Mouse (Mus musculus) embryonic facial prominence, embryonic 14.5 days (tissue): ENCODE measurements at regions not wholly inside any gene's neighbourhood (a gene's known extent, or its start where the extent isn't known, plus 50 kb on each side); places are given as distances from the start of the nearest gene placed in this dataset.

ENCODE experiments used
- ATAC-seq: fragments of 200-750 bp; cut with Nextera tagmentation; 2 replicates; pipeline ENCODE4 v1.8.0; 2017; ENCODE audit warnings: low read depth, moderate number of reproducible peaks, moderate TSS enrichment
- DNase-seq: peaks from one replicate; pipeline ENCODE4 v3.0.0-alpha.2; 2015; ENCODE audit warnings: low spot score
- H3K27ac ChIP-seq: fragments of 300-500 bp; sonication (generic); replicated peaks from 2 replicates; pipeline ENCODE4 v1.5.1; 2014; ENCODE audit warnings: low read depth, mild to moderate bottlenecking, low read length, moderate library complexity
- H3K27me3 ChIP-seq: fragments of 300-500 bp; sonication (generic); replicated peaks from 2 replicates; pipeline ENCODE4 v1.6.1; 2014; ENCODE audit warnings: low read length; ENCODE audit not compliant: control insufficient read depth, insufficient read depth
- H3K36me3 ChIP-seq: fragments of 300-500 bp; sonication (generic); 2 replicates; pipeline ENCODE4 v1.6.1; 2014; ENCODE audit warnings: low read length, mixed read lengths; ENCODE audit not compliant: control insufficient read depth, insufficient read depth
- H3K4me1 ChIP-seq: fragments of 300-500 bp; sonication (generic); 2 replicates; pipeline ENCODE4 v1.6.1; 2014; ENCODE audit warnings: antibody characterized with exemption, low read length; ENCODE audit not compliant: control insufficient read depth, insufficient read depth
- H3K4me2 ChIP-seq: fragments of 300-500 bp; sonication (generic); 2 replicates; pipeline ENCODE4 v1.6.1; 2014; ENCODE audit warnings: low read depth, mild to moderate bottlenecking, low read length, moderate library complexity, mixed read lengths
- H3K4me3 ChIP-seq: fragments of 300-500 bp; sonication (generic); 2 replicates; pipeline ENCODE4 v1.5.1; 2014; ENCODE audit warnings: low read depth, mild to moderate bottlenecking, low read length
- H3K9ac ChIP-seq: fragments of 300-500 bp; sonication (generic); 2 replicates; pipeline ENCODE4 v1.6.1; 2014; ENCODE audit warnings: low read depth, mild to moderate bottlenecking, low read length, moderate library complexity, mixed read lengths
- H3K9me3 ChIP-seq: fragments of 300-500 bp; sonication (generic); 2 replicates; pipeline ENCODE4 v1.6.1; 2016; ENCODE audit warnings: low read length; ENCODE audit not compliant: control insufficient read depth
- WGBS: fragments of 180-500 bp; shearing (Covaris S2); extraction: QIAGEN DNeasy Blood & Tissue Kit; methylation state at CpG from one replicate; pipeline ENCODE4 v1.1.7; 2014; 5-methylcytosine and 5-hydroxymethylcytosine counted together

DNA sequence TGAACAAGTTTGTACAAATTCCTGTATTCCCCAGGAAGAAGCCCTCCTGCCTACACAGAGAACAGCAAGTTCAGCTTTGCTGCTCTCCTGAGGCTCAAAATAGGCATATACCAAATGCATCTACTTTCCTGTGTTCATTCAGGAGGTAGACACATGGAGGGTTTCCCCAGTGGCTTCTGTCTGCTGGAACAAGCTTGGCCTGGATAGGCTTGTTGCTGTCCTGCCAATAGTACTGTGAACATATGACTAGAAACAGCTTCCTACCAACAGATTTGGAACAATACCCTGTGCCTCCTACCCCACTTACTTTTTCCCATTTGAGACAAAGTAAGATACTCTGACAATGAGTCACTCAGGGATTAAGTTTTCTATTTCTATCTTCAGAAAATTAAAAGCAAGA, 93.8 kb upstream of the Wdpcp start:
- ATAC-seq = no peak
- no peak overlapping the region for H3K27ac ChIP-seq

DNA sequence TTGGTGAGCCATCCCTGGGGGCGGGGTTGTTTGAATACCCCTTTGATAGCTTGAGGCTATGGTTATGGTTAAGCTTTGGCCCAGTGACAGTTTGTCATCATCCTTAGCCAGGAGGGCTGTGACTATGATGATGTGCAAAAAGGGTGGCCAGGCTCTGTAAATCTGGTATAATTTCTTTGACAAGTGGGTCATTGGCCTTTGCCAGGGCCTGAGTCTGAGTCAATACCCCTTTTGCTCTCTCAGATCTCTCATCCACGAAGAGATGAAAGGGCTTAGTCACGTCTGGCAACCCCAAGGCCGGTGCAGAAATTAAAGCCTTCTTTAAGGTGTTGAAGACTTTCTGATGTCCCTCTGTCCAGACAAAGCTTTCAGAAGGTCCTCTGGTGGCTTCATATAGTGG, 99.7 kb upstream of the Ugp2 start:
- no peak overlapping the region for H3K27ac ChIP-seq
- no peaks in the 10 kb centered on the region for H3K4me1 ChIP-seq
- H3K4me3 ChIP-seq = no peak overlapping the region
- no peaks in the 10 kb centered on the region for H3K9me3 ChIP-seq
- DNase-seq (no peak), ATAC-seq (no peak)
- no peak overlapping the region for H3K9ac ChIP-seq
- no peaks in the 10 kb centered on the region for H3K36me3 ChIP-seq
- no peaks in the 10 kb centered on the region for H3K27me3 ChIP-seq
- 67% methylated on average over 4 of the region's 4 CpGs for WGBS
- no peak overlapping the region for H3K4me2 ChIP-seq

More for the DNA sequence above, 93.8 kb upstream of the Wdpcp start:
- Histone ChIP-seq H3K9ac (no peak overlapping the region), H3K4me3 (no peak overlapping the region), H3K27me3 (no peaks in the 10 kb centered on the region), H3K4me2 (no peak overlapping the region), H3K36me3 (no peaks in the 10 kb centered on the region), H3K4me1 (no peaks in the 10 kb centered on the region), H3K9me3 (0 out of 2 replicates have a peak, but pooled peaks cover 3% of the 10 kb centered on the region)
- DNase-seq = no peak

DNA sequence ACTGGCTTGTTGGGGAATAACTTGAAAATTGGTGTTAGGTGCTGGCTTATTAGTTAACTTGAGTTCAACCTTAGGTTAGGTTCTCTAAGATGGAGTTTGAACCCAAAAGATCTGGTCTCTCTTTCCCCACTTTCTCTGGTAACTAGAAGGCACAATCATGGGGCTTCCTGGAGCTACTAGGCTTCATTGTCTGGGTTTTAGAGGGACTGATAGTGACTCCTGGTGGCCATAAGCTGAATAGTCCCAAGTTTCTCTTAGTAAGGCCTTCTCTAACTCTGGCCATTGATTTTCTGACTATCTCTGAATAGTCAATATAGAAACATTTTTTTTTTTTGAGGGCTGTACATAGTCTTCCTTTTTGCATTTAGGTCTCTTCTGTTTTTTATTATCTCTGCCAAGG, 97.5 kb upstream of the Ugp2 start:
- no peak overlapping the region for H3K9ac ChIP-seq
- ATAC-seq (no peak), DNase-seq (no peak)
- H3K9me3 ChIP-seq = no peaks in the 10 kb centered on the region
- no peaks in the 10 kb centered on the region for H3K4me1 ChIP-seq
- no peak overlapping the region for H3K4me2 ChIP-seq
- H3K27ac ChIP-seq = no peak overlapping the region
- H3K4me3 ChIP-seq = no peak overlapping the region
- no peaks in the 10 kb centered on the region for H3K27me3 ChIP-seq
- no peaks in the 10 kb centered on the region for H3K36me3 ChIP-seq

DNA sequence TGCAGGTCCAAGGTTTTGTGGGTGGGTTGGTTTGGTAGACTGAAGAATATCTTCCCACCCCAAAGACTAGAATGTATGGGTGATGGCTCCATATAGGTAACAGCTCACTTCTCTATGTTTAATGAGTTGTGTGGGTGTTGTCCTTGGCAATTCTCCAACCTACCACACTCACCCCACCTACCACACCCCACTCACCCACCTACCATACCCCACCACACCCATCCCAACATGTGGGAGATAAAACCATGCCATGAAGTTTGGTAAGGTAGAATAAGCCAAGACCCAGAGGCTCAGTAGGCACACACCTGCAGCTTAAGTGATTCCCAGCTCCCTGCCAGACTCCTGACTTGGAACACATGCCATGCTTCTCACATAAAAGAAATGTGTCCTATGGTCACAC, 89.0 kb upstream of the Ugp2 start:
- H3K4me3 ChIP-seq = no peak overlapping the region
- H3K9me3 ChIP-seq = no peaks in the 10 kb centered on the region
- ATAC-seq = no peak
- H3K27me3 ChIP-seq = no peaks in the 10 kb centered on the region
- H3K9ac ChIP-seq = no peak overlapping the region
- H3K36me3 ChIP-seq = no peaks in the 10 kb centered on the region
- no peaks in the 10 kb centered on the region for H3K4me1 ChIP-seq
- no peak for DNase-seq
- H3K4me2 ChIP-seq = no peak overlapping the region
- no peak overlapping the region for H3K27ac ChIP-seq

DNA sequence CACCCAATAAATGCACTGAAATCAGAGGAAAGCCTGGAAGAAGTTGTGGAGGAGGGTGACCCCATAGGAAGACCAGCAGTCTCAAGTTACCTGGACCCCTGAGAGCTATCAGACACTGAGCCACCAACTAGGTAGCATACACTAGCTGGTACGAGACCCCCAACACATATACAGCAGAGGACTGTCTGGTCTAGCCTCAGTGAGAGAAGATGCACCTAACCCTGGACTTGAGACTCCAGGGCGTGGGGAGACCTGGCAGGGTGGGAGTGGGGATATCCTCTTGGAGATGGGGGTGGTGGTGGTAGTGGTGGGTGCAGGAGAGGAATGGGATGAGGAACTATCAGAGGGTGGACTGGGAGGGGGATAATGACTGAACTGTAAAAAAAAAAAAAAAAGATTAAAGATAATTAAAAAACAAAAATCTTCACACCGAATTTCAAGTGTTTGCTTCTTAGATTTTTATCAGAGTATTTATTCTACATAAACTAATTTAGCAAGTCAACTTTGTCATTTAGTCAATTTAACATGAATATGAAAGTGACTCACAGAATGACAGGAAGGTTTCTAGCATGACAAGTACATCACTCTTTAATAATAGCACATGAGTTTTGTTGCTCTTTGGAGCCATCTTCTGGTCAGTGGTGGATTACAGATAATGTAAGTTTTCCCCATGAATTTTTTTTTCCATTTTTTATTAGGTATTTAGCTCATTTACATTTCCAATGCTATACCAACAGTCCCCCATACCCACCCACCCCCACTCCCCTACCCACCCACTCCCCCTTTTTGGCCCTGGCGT, 82.5 kb upstream of the Ugp2 start:
- no peaks in the 10 kb centered on the region for H3K4me1 ChIP-seq
- peak; percentile 63 for DNase-seq
- ATAC-seq = no peak
- H3K4me3 ChIP-seq = no peak overlapping the region
- no peak overlapping the region for H3K27ac ChIP-seq
- H3K4me2 ChIP-seq = no peak overlapping the region
- 68% methylated on average over 3 of the region's 4 CpGs for WGBS
- no peak overlapping the region for H3K9ac ChIP-seq
- no peaks in the 10 kb centered on the region for H3K36me3 ChIP-seq
- no peaks in the 10 kb centered on the region for H3K9me3 ChIP-seq
- no peaks in the 10 kb centered on the region for H3K27me3 ChIP-seq

DNA sequence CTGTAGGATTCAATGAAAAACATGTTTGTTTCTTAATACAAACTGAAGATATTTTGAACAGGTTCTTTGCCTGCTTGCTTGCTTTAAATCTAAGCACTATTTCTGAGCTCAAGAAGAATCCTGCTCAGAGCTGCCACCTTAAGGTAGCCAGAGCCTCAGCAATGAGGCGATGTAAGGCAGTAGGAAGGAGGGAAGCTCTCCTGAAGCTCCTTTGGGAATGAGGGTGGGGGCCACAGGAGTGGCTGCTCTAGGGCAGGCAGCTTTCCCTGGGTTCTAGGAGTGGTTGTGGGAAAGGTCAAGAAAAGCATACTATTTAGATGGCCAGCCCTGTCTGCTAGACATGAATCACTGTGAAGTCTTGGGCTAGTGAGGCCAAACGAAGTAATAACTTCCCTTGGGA, 62.7 kb upstream of the Ugp2 start:
- Histone ChIP-seq H3K27me3 (no peaks in the 10 kb centered on the region), H3K4me2 (no peak overlapping the region), H3K4me3 (no peak overlapping the region), H3K27ac (no peak overlapping the region), H3K9me3 (no peaks in the 10 kb centered on the region), H3K36me3 (no peaks in the 10 kb centered on the region), H3K9ac (no peak overlapping the region), H3K4me1 (no peaks in the 10 kb centered on the region)
- ATAC-seq = 0 out of 2 replicates have a peak, but pooled peaks have one; percentile 50
- peak; percentile 59 for DNase-seq
- 35% methylated on average over 2 of the region's 2 CpGs for WGBS

DNA sequence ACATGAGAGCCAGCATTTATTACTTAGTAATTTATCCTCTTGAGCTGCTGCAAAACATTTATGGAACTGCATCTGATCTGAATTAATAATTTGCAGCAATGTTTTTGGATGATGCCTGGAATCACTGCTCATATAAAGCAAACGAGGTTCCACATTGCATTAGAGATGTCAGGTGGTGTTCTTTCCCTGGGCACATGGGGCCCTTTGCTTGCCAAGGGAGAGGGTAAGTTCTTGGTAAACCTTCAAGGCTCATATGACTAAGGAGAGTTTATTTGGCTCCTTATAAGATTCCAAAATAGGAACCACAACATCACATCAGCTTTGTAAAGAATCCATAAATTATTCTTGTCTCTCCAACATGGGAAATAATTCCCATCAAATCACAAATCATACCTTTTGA, 59.0 kb upstream of the Ugp2 start:
- no peak overlapping the region for H3K4me3 ChIP-seq
- no peaks in the 10 kb centered on the region for H3K9me3 ChIP-seq
- no peak overlapping the region for H3K27ac ChIP-seq
- H3K36me3 ChIP-seq = no peaks in the 10 kb centered on the region
- H3K4me2 ChIP-seq = no peak overlapping the region
- no peak overlapping the region for H3K9ac ChIP-seq
- H3K4me1 ChIP-seq = no peaks in the 10 kb centered on the region
- DNase-seq (no peak), ATAC-seq (no peak)
- H3K27me3 ChIP-seq = no peaks in the 10 kb centered on the region
- WGBS = 32% methylated on average over 1 of the region's 1 CpGs

DNA sequence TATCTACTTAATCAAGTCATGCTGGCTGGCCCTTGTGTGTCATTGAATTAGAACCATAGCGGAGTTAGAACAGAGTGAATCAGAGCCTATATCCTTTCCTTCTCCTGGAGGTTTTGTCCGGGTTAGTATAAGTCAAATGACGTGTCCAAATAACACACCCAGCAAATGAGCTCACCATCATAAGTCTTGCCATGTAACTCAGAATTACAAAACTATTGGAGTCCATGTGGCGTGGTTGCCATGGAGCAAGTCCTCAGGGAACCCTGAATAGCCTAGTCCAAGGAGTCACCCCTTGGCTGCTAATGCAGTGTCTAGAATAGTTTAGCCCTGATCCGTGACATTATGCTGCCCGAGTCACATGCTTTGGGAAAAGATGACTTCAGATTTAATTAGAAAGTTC, 57.7 kb upstream of the Ugp2 start:
- WGBS = 73% methylated on average over 6 of the region's 6 CpGs

DNA sequence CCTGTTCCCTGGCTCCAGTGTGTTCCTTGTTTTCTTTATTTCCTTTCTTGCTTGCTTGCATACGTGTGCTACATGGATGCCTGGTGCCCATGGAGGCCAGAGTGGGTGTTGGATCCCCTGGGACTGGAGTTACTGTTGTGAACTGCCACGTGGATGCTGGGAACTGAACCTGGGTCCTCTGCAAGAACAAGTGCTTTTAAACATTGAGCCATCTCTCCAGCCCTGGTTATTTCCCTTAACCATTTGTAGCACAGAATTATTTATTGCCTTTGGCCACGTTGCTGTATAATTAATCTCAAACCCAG, 57.0 kb upstream of the Ugp2 start:
- Histone ChIP-seq H3K36me3 (no peaks in the 10 kb centered on the region), H3K9me3 (no peaks in the 10 kb centered on the region), H3K27ac (no peak overlapping the region), H3K4me1 (no peaks in the 10 kb centered on the region), H3K4me2 (no peak overlapping the region), H3K27me3 (no peaks in the 10 kb centered on the region), H3K9ac (no peak overlapping the region), H3K4me3 (no peak overlapping the region)
- DNase-seq (no peak), ATAC-seq (no peak)
- 55% methylated on average over 3 of the region's 3 CpGs for WGBS

More for the DNA sequence above, 57.7 kb upstream of the Ugp2 start:
- Histone ChIP-seq H3K9me3 (no peaks in the 10 kb centered on the region), H3K4me2 (no peak overlapping the region), H3K4me1 (no peaks in the 10 kb centered on the region), H3K9ac (no peak overlapping the region), H3K36me3 (no peaks in the 10 kb centered on the region), H3K27ac (no peak overlapping the region), H3K4me3 (no peak overlapping the region), H3K27me3 (no peaks in the 10 kb centered on the region)
- ATAC-seq (no peak), DNase-seq (no peak)
